Mouse (Mus musculus): ENCODE measurements at regions not wholly inside any gene's neighbourhood (a gene's known extent, or its start where the extent isn't known, plus 50 kb on each side); places are given as distances from the start of the nearest gene placed in this dataset.
A peak's percentile ranks its signal among the peaks of the same experiment; 100 is the strongest.

DNA sequence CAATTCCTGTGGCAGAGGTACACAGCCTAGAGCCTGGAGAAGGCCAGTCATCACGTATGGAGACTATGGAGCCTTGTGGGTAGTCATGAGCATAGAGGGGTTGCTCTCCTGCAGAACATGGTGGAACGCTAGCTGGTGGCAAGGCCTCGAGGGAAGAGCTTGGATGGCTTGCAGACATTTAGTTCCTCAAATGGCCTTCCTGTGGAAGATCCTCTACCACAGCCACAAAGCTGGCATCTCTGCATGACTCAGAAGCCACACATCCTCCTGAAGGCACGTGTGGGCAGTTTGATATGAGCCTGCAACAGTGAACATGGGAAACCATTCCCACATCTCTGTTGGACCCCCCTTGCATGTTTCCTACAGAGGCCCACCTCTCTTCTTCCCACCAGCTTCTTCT, 547.9 kb upstream of the Lrrc6 start:
- DNase-seq (ENCODE audit: low read depth, low spot score): no peak

- no peak for DNase-seq (ENCODE audit: low read depth, low spot score)
Measured at GRCm38 (mm10) chr15:67048148-67048547, 547.4 kb upstream of the Lrrc6 start.

GRCm38 (mm10) chr15:67045920-67046804, 545.5 kb upstream of the Lrrc6 start:
- DNase-seq (ENCODE audit: low read depth, low spot score): no peak

GRCm38 (mm10) chr15:67045329-67045728, 544.6 kb upstream of the Lrrc6 start:
- DNase-seq (ENCODE audit: low read depth, low spot score): no peak

DNA sequence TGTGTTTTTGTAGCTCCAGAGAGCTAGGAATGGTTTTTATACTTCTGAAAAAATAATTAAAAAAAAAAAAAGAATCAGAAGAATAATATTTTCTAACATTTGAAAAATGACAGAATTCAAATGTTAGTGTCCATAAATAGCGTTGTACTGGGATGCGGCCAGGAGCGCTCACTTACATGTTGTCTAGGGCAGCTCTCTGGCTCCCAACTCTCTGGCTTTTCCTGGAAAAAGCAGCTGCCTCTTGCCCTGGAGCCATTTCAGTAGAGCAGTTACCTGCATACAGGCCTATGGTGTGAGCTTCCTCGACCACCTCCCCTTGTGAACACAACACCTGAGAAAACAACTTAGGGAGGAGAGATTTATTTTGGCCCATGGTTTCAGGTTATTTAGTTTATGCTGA, 544.1 kb upstream of the Lrrc6 start:
- DNase-seq (ENCODE audit: low read depth, low spot score): no peak

- no peak for DNase-seq (ENCODE audit: low read depth, low spot score)
Measured at GRCm38 (mm10) chr15:67042131-67042530, 541.4 kb upstream of the Lrrc6 start.

DNA sequence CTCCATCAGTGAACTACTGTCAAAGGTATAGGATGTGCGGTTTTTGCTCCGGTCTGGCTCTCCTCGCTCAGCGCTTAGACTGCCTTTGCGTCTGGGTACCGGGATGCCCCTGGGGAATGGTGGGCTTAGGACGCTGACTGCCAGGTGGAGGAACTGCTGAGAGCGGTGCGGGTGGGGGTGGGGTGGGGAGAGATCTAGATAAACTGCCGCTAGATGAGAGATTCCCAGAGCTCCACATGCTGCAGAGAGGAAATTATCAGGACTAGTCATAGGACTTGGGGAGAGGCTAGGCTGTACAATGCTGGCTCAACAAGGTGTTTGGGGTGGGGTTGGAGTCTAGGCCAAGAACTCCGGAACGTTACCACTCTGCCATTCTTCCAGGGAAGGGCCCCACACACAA, 539.5 kb upstream of the Lrrc6 start:
- DNase-seq (ENCODE audit: low read depth, low spot score): no peak

DNA sequence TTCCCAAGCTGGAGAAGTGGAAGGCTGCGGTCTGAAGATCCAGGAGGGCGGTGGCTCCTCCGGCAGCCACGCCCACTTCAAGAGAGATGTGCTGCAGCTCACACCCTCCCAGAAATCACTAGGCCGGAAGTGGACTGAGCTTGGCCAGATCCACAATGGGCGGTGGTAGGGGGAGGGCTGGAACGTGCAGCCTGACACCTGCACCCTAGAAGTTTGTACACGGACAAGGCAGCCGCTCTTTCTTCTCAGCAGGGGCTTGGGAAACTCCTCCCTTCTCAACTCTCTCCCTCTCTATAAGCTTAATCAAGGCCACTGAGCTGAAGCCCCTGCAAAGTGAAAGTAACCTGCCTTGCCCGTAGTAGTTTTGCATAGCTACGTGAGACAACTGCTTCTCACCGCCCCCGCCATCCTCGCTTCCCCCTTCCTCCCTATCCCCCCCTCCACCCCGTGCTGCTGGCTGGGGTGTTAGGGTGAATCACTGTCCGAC, 538.8 kb upstream of the Lrrc6 start:
- peak; percentile 89 for DNase-seq (ENCODE audit: low read depth, low spot score)

DNA sequence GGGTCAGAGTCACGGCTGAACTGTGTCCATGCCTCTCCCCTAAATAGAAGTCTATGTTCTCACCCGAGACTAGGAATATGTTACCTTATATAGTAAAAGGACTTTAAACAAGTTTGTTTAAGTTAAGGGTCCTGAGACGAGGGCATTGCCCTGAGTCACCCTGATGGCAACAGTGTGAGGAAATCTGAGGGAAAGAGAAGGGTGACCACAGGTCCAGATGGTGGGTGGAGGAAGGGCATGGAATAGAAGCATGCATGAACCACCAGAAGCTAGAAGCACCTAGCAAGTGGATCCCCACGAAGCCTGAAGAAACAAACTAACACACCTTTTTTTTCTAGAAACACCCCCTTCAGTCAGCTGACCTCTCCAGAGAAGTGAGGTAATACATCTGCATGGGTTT, 536.9 kb upstream of the Lrrc6 start:
- DNase-seq (ENCODE audit: low read depth, low spot score): no peak

- no peak for DNase-seq (ENCODE audit: low read depth, low spot score)
Measured at GRCm38 (mm10) chr15:67036341-67036740, 535.6 kb upstream of the Lrrc6 start.

- DNase-seq (ENCODE audit: low read depth, low spot score): no peak
Measured at GRCm38 (mm10) chr15:67033936-67034335, 533.2 kb upstream of the Lrrc6 start.

- no peak for DNase-seq (ENCODE audit: low read depth, low spot score)
Measured at GRCm38 (mm10) chr15:67031866-67032526, 531.3 kb upstream of the Lrrc6 start.

GRCm38 (mm10) chr15:67030975-67031374, 530.3 kb upstream of the Lrrc6 start:
- DNase-seq (ENCODE audit: low read depth, low spot score): no peak

GRCm38 (mm10) chr15:67028161-67028560, 527.5 kb upstream of the Lrrc6 start:
- no peak for DNase-seq (ENCODE audit: low read depth, low spot score)

GRCm38 (mm10) chr15:67027751-67028150, 527.0 kb upstream of the Lrrc6 start:
- DNase-seq (ENCODE audit: low read depth, low spot score): no peak

DNA sequence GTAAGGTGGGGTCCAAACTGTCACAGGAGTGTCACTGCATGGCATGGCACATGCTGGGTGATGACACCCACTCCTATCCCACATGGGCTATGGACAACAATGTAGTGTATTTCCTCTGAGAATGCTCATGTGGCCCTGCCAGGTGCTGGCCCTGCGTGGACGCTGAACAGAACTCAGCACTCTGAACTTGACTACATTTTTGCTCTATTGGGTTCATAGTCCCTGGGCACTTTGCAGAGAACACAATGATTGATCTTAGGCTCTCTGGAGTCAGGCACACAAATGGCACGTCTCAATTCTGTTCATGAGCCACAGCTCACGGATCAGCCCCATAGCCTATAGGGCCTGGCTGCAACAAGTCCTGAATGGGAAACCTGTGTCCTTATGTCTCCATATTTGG, 525.0 kb upstream of the Lrrc6 start:
- no peak for DNase-seq (ENCODE audit: low read depth, low spot score)

DNA sequence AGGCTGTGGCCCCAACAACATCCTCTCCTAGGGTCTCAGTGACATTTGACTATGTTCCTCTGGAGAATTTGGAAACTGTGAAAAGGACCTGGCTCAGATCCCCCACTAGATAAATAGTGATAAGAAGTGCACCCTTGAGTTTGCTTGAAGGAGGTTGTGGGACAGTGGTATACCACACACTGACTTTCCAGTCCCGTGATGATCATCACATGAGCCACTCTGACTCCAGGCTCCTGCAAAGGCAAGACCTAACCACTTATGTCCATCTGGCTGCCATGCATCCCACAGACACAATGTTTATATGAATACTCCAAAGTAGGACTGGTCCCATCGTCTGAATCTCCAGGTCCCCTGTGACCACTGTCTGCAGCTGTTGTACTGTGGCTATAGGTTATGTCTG, 523.7 kb upstream of the Lrrc6 start:
- DNase-seq (ENCODE audit: low read depth, low spot score): no peak

DNA sequence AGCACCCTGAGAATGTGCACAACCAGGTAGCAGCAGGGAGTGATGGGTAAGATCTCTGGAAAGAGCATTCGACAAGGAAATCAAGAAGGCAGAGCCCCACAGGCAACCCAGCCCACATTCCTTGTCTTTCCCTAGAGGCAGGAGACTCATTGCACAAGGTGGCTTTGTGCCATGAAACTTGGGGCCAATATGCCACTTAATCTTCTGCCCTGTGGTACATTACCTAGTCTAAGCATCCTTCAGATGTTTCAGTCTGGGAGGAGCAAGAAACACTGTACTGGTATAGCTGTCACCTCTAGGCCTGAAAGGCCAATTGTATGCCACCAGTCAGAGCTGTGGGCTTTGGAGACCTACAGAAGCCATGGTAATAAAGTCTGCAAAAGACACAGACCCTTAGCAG, 522.4 kb upstream of the Lrrc6 start:
- no peak for DNase-seq (ENCODE audit: low read depth, low spot score)

DNA sequence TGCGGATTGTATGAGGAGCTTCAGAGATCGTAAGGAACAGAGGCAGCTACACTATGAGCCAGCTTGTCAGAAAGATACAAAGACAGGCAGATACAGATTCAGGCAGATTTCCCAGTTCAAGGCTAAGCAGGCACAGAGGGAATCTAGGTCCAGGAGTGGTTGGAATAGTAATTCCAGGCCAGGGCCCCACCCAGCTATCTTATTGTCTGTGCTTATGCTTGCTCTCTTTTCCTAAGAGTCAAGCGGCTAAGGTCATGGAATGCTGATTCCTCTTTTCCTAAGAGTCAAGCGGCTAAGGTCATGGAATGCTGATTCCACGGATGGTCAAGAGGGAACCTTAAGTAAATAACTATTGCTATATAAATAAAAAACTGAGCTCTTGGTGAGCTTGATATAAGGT, 520.7 kb upstream of the Lrrc6 start:
- peak; percentile 88 for DNase-seq (ENCODE audit: low read depth, low spot score)

GRCm38 (mm10) chr15:67019891-67020290, 519.2 kb upstream of the Lrrc6 start:
- no peak for DNase-seq (ENCODE audit: low read depth, low spot score)

DNA sequence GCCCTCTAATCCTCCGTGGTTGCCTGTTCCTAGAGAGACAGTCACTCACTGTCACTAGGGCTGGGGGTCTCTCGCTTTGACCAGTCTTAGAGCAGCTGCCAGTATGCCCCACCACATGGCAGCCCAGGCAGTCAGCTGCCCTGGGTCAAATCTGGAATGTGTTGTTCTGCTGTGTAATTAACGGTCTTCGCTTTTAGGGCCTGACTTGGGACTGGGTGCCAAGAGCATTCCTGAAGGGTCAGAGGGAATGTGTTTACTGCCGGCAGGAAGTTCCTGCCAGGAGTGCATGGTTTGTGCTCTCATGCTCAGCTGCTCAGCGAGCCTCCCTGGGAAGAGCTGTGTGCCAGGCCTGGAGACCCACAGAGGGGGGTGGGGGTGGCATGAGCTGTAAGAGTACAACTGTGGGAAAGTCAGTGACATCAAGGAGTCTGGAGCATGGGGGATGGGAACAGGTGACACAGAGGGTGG, 518.5 kb upstream of the Lrrc6 start:
- DNase-seq (ENCODE audit: low read depth, low spot score): no peak

Measured in R1 (cell line).